ENCODE assay signal across 7 mouse cellular contexts in genomic region chr15:5189504-5190093, GRCm38 (mm10). TPM values are rescaled to one million over a fixed set of nuclear protein-coding genes. Genes with fewer than 3 reads are reported as not detected.
DNase-seq lines count a peak whose midpoint lies in the region; ATAC-seq and TF ChIP-seq lines count a peak whose summit lies in the region.

No protein-coding gene starts in this region.

- 76% methylated on average over 10 of the region's 10 CpGs for WGBS in heart, embryonic 10.5 days
- 71% methylated on average over 10 of the region's 10 CpGs for WGBS in liver, embryonic 14.5 days (ENCODE audit: insufficient replicate concordance)

- peak; percentile 34 to 36 for DNase-seq in heart, postnatal 10 days
- DNase-seq in heart, embryonic 10.5 days (ENCODE audit: low spot score) = no peak
- no peak for DNase-seq in liver, embryonic 14.5 days (ENCODE audit: low read depth in 3 of 3, low spot score in 3 of 3)
- DNase-seq in liver = no peak
- peak; percentile 41 for DNase-seq in brain, adult 2 months (ENCODE audit: low read depth, low spot score)
- DNase-seq in lung, postnatal 4 days = peak; percentile 15 to 43
- DNase-seq in testis, postnatal 14 days (ENCODE audit: low spot score) = no peak

- no peak overlapping the region for H3K4me3 ChIP-seq in heart, embryonic 10.5 days
- no peak overlapping the region for H3K4me3 ChIP-seq in liver, embryonic 14.5 days (ENCODE audit: insufficient read depth in 1 of 2, low read depth in 2 of 2, low read length in 2 of 2)

- no peak for ATAC-seq in liver, embryonic 14.5 days (ENCODE audit: insufficient read depth)

- H3K27me3 ChIP-seq in heart, embryonic 10.5 days (ENCODE audit: insufficient read depth, poor library complexity, severe bottlenecking) = no peaks in the 10 kb centered on the region
- H3K27me3 ChIP-seq in liver, embryonic 14.5 days (ENCODE audit: control insufficient read depth, insufficient read depth, low read length) = no peaks in the 10 kb centered on the region

- H3K4me1 ChIP-seq in heart, embryonic 10.5 days = peaks cover 19% of the 10 kb centered on the region
- peaks cover 7 to 16% of the 10 kb centered on the region in 2 experiments; a peak in 3 of 4 replicates for H3K4me1 ChIP-seq in liver, embryonic 14.5 days (replicated peaks; ENCODE audit: control insufficient read depth in 2 of 2, insufficient read depth in 2 of 2, low read length in 1 of 2)

- TF ChIP-seq CTCF in liver, embryonic 14.5 days (IDR thresholded peaks at IDR 0.05; ENCODE audit: low read depth) = 0 out of 2 replicates have a peak, but pooled peaks have one; percentile 15

- H3K9me3 ChIP-seq in heart, embryonic 10.5 days = no peaks in the 10 kb centered on the region
- H3K9me3 ChIP-seq in liver, embryonic 14.5 days (ENCODE audit: control insufficient read depth, low read length) = no peaks in the 10 kb centered on the region

- TF ChIP-seq EP300 in liver, embryonic 14.5 days (IDR thresholded peaks at IDR 0.05; ENCODE audit: low read depth) = no peak

- H3K36me3 ChIP-seq in heart, embryonic 10.5 days = peaks cover 22% of the 10 kb centered on the region; the same call in 1 of the 2 replicates
- no peaks in the 10 kb centered on the region for H3K36me3 ChIP-seq in liver, embryonic 14.5 days (replicated peaks; ENCODE audit: control insufficient read depth, insufficient read depth, low read depth)

- intact Hi-C loops in heart, postnatal 10 days (cut with DNase I) = loop anchor here (5.0 kb wide), 1 partner anchor 1018 kb away; no protein-coding TSS in a partner anchor

- H3K4me2 ChIP-seq in liver, embryonic 14.5 days (ENCODE audit: low read depth) = no peak overlapping the region

- no peak overlapping the region for H3K9ac ChIP-seq in liver, embryonic 14.5 days (replicated peaks)

- H3K27ac ChIP-seq in heart, embryonic 10.5 days = no peak overlapping the region
- H3K27ac ChIP-seq in liver, embryonic 14.5 days = no peak overlapping the region

RNA-seq across cellular contexts. Expression of gene Ttc33, which starts 4.3 kb away (rescaled TPM):
- total RNA-seq in heart, postnatal 10 days (2021) = 10 to 100 TPM; 28.4 to 29.2 TPM
- 30.3 and 34.0 TPM in 2 replicates for polyA plus RNA-seq in heart, embryonic 10.5 days (2016; fragmentation: Nextera tagmentation; extraction: Ambion mirVana)
- 3.1 and 6.6 TPM in 2 replicates for polyA plus RNA-seq in liver, embryonic 14.5 days (2012; rRNA removed)
- polyA plus RNA-seq in liver, embryonic 14.5 days (2014; fragmentation: Nextera tagmentation; extraction: Ambion mirVana) = 13.6 and 13.9 TPM in 2 replicates

RNA-seq across cellular contexts. Expression of gene Prkaa1, which starts 45.9 kb away (rescaled TPM):
- 10 to 100 TPM; 16.9 to 18.4 TPM for total RNA-seq in heart, postnatal 10 days (2021)
- 21.1 and 22.7 TPM in 2 replicates for polyA plus RNA-seq in heart, embryonic 10.5 days (2016; fragmentation: Nextera tagmentation; extraction: Ambion mirVana)
- polyA plus RNA-seq in liver, embryonic 14.5 days (2012; rRNA removed) = 6.6 and 8.6 TPM in 2 replicates
- polyA plus RNA-seq in liver, embryonic 14.5 days (2014; fragmentation: Nextera tagmentation; extraction: Ambion mirVana) = 15.7 and 16.6 TPM in 2 replicates

RNA-seq across cellular contexts. Expression of gene Ptger4, which starts 54.4 kb away (rescaled TPM):
- total RNA-seq in heart, postnatal 10 days (2021) = 1 to 10 TPM; 4.5 to 4.6 TPM
- 0.90 and 1.8 TPM in 2 replicates for polyA plus RNA-seq in heart, embryonic 10.5 days (2016; fragmentation: Nextera tagmentation; extraction: Ambion mirVana)
- polyA plus RNA-seq in liver, embryonic 14.5 days (2012; rRNA removed) = 1.3 TPM in 2 replicates
- polyA plus RNA-seq in liver, embryonic 14.5 days (2014; fragmentation: Nextera tagmentation; extraction: Ambion mirVana) = 1.5 and 1.9 TPM in 2 replicates

Comparison
In these comparisons a context has a peak if more than half of its experiments do, and no peak if none do; other contexts are left out.
1. DNase-seq: peak in heart, postnatal 10 days (2 of 2), brain, adult 2 months (single experiment) and lung, postnatal 4 days (2 of 2); none in heart, embryonic 10.5 days (single experiment), liver, embryonic 14.5 days (0 of 3), liver (single experiment) and testis, postnatal 14 days (single experiment).